Mouse (Mus musculus) forebrain, embryonic 14.5 days (tissue): ENCODE measurements around the gene Pnpla7. TPM values are rescaled to one million over a fixed set of nuclear protein-coding genes. Genes with fewer than 3 reads are reported as not detected.
"Not testable (repeated sequence)": the region's sequence is repeated elsewhere in the genome, so short reads cannot be mapped to it uniquely, and the experiment has no call there.

Experiments
- ATAC-seq: fragments of 200-750 bp; cut with Nextera tagmentation; 2 replicates; pipeline ENCODE4 v1.8.0; 2017; ENCODE audit warnings: mild to moderate bottlenecking, moderate library complexity
- DNase-seq: peaks from one replicate; pipeline ENCODE4 v3.0.0-alpha.2; 2015; ENCODE audit warnings: low spot score
- H3K27ac ChIP-seq: fragments of 300-500 bp; sonication (generic); 2 replicates; pipeline ENCODE4 v1.5.1; 2014; ENCODE audit warnings: low read depth, mild to moderate bottlenecking, control low read depth, low read length, moderate library complexity
- H3K27me3 ChIP-seq: fragments of 300-500 bp; sonication (generic); replicated peaks from 2 replicates; pipeline ENCODE4 v1.6.1; 2014; ENCODE audit warnings: low read length, control low read depth, mixed read lengths; ENCODE audit not compliant: control insufficient read depth, insufficient read depth
- H3K36me3 ChIP-seq: fragments of 300-500 bp; sonication (generic); 2 replicates; pipeline ENCODE4 v1.6.1; 2014; ENCODE audit warnings: low read length, control low read depth; ENCODE audit not compliant: control insufficient read depth, insufficient read depth
- H3K4me1 ChIP-seq: fragments of 300-500 bp; sonication (generic); 2 replicates; pipeline ENCODE4 v1.6.1; 2014; ENCODE audit warnings: antibody characterized with exemption, low read length, control low read depth; ENCODE audit not compliant: control insufficient read depth, insufficient read depth
- H3K4me2 ChIP-seq: fragments of 300-500 bp; sonication (generic); 2 replicates; pipeline ENCODE4 v1.6.1; 2014; ENCODE audit warnings: mild to moderate bottlenecking, control low read depth, low read length
- H3K4me3 ChIP-seq: fragments of 300-500 bp; sonication (generic); 2 replicates; pipeline ENCODE4 v1.5.1; 2014; ENCODE audit warnings: low read depth, low read length, control low read depth
- H3K9ac ChIP-seq: fragments of 300-500 bp; sonication (generic); 2 replicates; pipeline ENCODE4 v1.6.1; 2014; ENCODE audit warnings: mild to moderate bottlenecking, low read length, control low read depth, moderate library complexity
- H3K9me3 ChIP-seq: fragments of 300-500 bp; sonication (generic); replicated peaks from 2 replicates; pipeline ENCODE4 v1.6.1; 2016; ENCODE audit warnings: low read length, control low read depth, mixed read lengths; ENCODE audit not compliant: control insufficient read depth
- WGBS: fragments of 180-500 bp; shearing (Covaris S2); extraction: QIAGEN DNeasy Blood & Tissue Kit; methylation state at CpG from one replicate; pipeline ENCODE4 v1.1.7; 2014; 5-methylcytosine and 5-hydroxymethylcytosine counted together
- polyA plus RNA-seq: library from polyadenylated mRNA; unstranded; fragments of >200 nt; fragmentation: Nextera tagmentation; extraction: Ambion mirVana; gene quantifications from 2 replicates; pipeline ENCODE4 v1.2.1, GENCODE M21; 2014

Gene Pnpla7
- polyA plus RNA-seq, 1 experiment from 2014 or later, result 2.8 TPM

GRCm38 (mm10) chr2:24974452-24974851, 1.4 kb upstream of the Pnpla7 start:
- under 1% methylated on average over 17 of the region's 17 CpGs for whole genome bisulfite sequencing
- H3K27me3 ChIP-seq, H3K9me3 ChIP-seq, DNase-seq, ATAC-seq: not testable (repeated sequence)
- Histone ChIP-seq H3K4me1 (peaks cover 12% of the 10 kb centered on the region), H3K4me2 (peak overlapping the region; percentile 58), H3K36me3 (peaks cover 37% of the 10 kb centered on the region), H3K4me3 (peak overlapping the region; percentile 62), H3K27ac (peak overlapping the region; percentile 85; the same call in 1 of the 2 replicates), H3K9ac (peak overlapping the region; percentile 76)

GRCm38 (mm10) chr2:24974906-24975703, 728 bp upstream of the Pnpla7 start, which contains the start of gene Mrpl41:
Gene Mrpl41 (minus strand): TSS chr2:24975098.
- H3K9me3 ChIP-seq, result no peaks in the 10 kb centered on the region
- H3K4me1 ChIP-seq, result peaks cover 12% of the 10 kb centered on the region
- DNase-seq (peak; percentile 99), ATAC-seq (peak; percentile 100)
- peaks cover 31% of the 10 kb centered on the region for H3K36me3 ChIP-seq
- peak within 1 kb of the TSS; percentile 79 for H3K4me2 ChIP-seq
- H3K4me3 ChIP-seq, result peak within 1 kb of the TSS; percentile 62
- peak within 1 kb of the TSS; percentile 78 for H3K9ac ChIP-seq
- peak within 1 kb of the TSS; percentile 85 for H3K27ac ChIP-seq
- WGBS, result 0% methylated on average over 64 of the region's 64 CpGs
- H3K27me3 ChIP-seq, result no peaks in the 10 kb centered on the region

- no peak for DNase-seq
- H3K27me3 ChIP-seq, result no peaks in the 10 kb centered on the region
- no peak for ATAC-seq
- WGBS, result 94% methylated on average over 5 of the region's 5 CpGs
- H3K4me3 ChIP-seq, result no peak overlapping the region
- no peaks in the 10 kb centered on the region for H3K9me3 ChIP-seq
- no peak overlapping the region for H3K4me2 ChIP-seq
- H3K9ac ChIP-seq, result no peak overlapping the region
- H3K27ac ChIP-seq, result no peak overlapping the region
- H3K4me1 ChIP-seq, result peaks cover 12% of the 10 kb centered on the region
- peaks cover 14% of the 10 kb centered on the region; the same call in 1 of the 2 replicates for H3K36me3 ChIP-seq
Observed at GRCm38 (mm10) chr2:24976960-24977359, 1.1 kb downstream of the Pnpla7 start.

- Histone ChIP-seq H3K4me1 (no peaks in the 10 kb centered on the region), H3K27me3 (no peaks in the 10 kb centered on the region), H3K4me2 (no peak overlapping the region), H3K36me3 (no peaks in the 10 kb centered on the region), H3K27ac (no peak overlapping the region), H3K9ac (no peak overlapping the region), H3K9me3 (no peaks in the 10 kb centered on the region), H3K4me3 (no peak overlapping the region)
- 53% methylated on average over 2 of the region's 2 CpGs for WGBS
- no peak for ATAC-seq
- no peak for DNase-seq
Observed at GRCm38 (mm10) chr2:24987762-24988161, 11.9 kb downstream of the Pnpla7 start.

- Histone ChIP-seq H3K27me3 (no peaks in the 10 kb centered on the region), H3K4me2 (no peak overlapping the region), H3K9me3 (no peaks in the 10 kb centered on the region), H3K36me3 (no peaks in the 10 kb centered on the region), H3K4me3 (no peak overlapping the region), H3K27ac (no peak overlapping the region), H3K9ac (no peak overlapping the region), H3K4me1 (no peaks in the 10 kb centered on the region)
- no peak for ATAC-seq
- DNase-seq, result no peak
- WGBS, result 93% methylated on average over 6 of the region's 6 CpGs
Observed at GRCm38 (mm10) chr2:24995332-24995731, 19.5 kb downstream of the Pnpla7 start.

GRCm38 (mm10) chr2:24996471-24996870, 20.6 kb downstream of the Pnpla7 start:
- Histone ChIP-seq H3K4me3 (no peak overlapping the region), H3K4me2 (no peak overlapping the region), H3K9me3 (no peaks in the 10 kb centered on the region), H3K4me1 (no peaks in the 10 kb centered on the region), H3K9ac (no peak overlapping the region), H3K27me3 (no peaks in the 10 kb centered on the region), H3K27ac (no peak overlapping the region), H3K36me3 (no peaks in the 10 kb centered on the region)
- no peak for DNase-seq
- WGBS, result 94% methylated on average over 2 of the region's 2 CpGs
- no peak for ATAC-seq

GRCm38 (mm10) chr2:25000544-25001235, 24.9 kb downstream of the Pnpla7 start:
- 84% methylated on average over 3 of the region's 3 CpGs for WGBS
- no peak overlapping the region for H3K4me2 ChIP-seq
- DNase-seq (peak; percentile 23), ATAC-seq (no peak)
- no peak overlapping the region for H3K9ac ChIP-seq
- no peaks in the 10 kb centered on the region for H3K9me3 ChIP-seq
- no peak overlapping the region for H3K4me3 ChIP-seq
- no peaks in the 10 kb centered on the region for H3K4me1 ChIP-seq
- H3K27me3 ChIP-seq, result no peaks in the 10 kb centered on the region
- H3K36me3 ChIP-seq, result no peaks in the 10 kb centered on the region
- H3K27ac ChIP-seq, result no peak overlapping the region

GRCm38 (mm10) chr2:25003946-25004786, 28.3 kb downstream of the Pnpla7 start:
- DNase-seq (peak; percentile 35), ATAC-seq (no peak)
- Histone ChIP-seq H3K9me3 (no peaks in the 10 kb centered on the region), H3K4me2 (no peak overlapping the region), H3K4me3 (no peak overlapping the region), H3K36me3 (no peaks in the 10 kb centered on the region), H3K9ac (no peak overlapping the region), H3K27ac (no peak overlapping the region), H3K4me1 (no peaks in the 10 kb centered on the region), H3K27me3 (no peaks in the 10 kb centered on the region)
- WGBS, result 50% methylated on average over 9 of the region's 9 CpGs
